Mouse (Mus musculus) embryonic stem cell, embryonic (primary cell): ENCODE data around the gene Ipo5.

Experiments used
- CTCF ChIA-PET, 4 experiments: fragments of 300-600 bp in 2 of 4; fragments of 350-600 bp in 2 of 4; sonication (Branson Sonifier 250); formaldehyde crosslinking; loops; one replicate each; lab custom pipeline; 2022; ENCODE audit warnings: inconsistent platforms in 2 of 4; lab: Charles Lee
- POLR2A ChIA-PET, 4 experiments: fragments of 300-600 bp in 2 of 4; fragments of 350-600 bp in 2 of 4; sonication (Branson Sonifier 250); formaldehyde crosslinking; loops; one replicate each; lab custom pipeline; 2022; ENCODE audit warnings: antibody characterized with exemption in 4 of 4, inconsistent platforms in 1 of 4; lab: Charles Lee

Ipo5 gene

GRCm38 (mm10) chr14:120950068-120950467, 39.0 kb downstream of the Ipo5 start:
- ChIA-PET POLR2A (interaction anchor here in 2 of 4 experiments (0.5 to 22.1 kb wide), 11 partner anchors 11 to 916 kb away, joined by 3 to 295 read pairs (median 3); partner anchors contain the start of gene Ipo5 (in 1 of the 2)), CTCF (interaction anchor here (0.5 to 3.3 kb wide), 34 partner anchors 8 to 956 kb away, joined by 3 to 13 read pairs (median 3); no protein-coding TSS in a partner anchor)

GRCm38 (mm10) chr14:120952434-120952833, 41.4 kb downstream of the Ipo5 start:
- CTCF ChIA-PET = interaction anchor here in 3 of 4 experiments (0.5 to 1.5 kb wide), 5 partner anchors 13 to 498 kb away, joined by 3 to 5 read pairs (median 3); no protein-coding TSS in a partner anchor
- POLR2A ChIA-PET = interaction anchor here in 2 of 4 experiments (1.1 to 1.6 kb wide), 3 partner anchors 10 to 42 kb away, joined by 3 to 4 read pairs (median 4); partner anchors contain the start of gene Ipo5 (in 1 of the 2)

- ChIA-PET POLR2A (interaction anchor here (0.7 to 1.5 kb wide), 4 partner anchors 10 to 129 kb away, joined by 3 to 8 read pairs (median 3); no protein-coding TSS in a partner anchor), CTCF (interaction anchor here in 3 of 4 experiments (0.7 to 2.2 kb wide), 7 partner anchors 10 to 169 kb away, joined by 3 to 9 read pairs (median 4); no protein-coding TSS in a partner anchor)
Observed at GRCm38 (mm10) chr14:120960551-120960950, 49.5 kb downstream of the Ipo5 start.

- POLR2A ChIA-PET = interaction anchor here in 3 of 4 experiments (0.6 to 1.5 kb wide), 5 partner anchors 11 to 67 kb away, joined by 3 to 13 read pairs (median 3); no protein-coding TSS in a partner anchor
- CTCF ChIA-PET = interaction anchor here in 3 of 4 experiments (0.7 to 2.2 kb wide), 7 partner anchors 9 to 299 kb away, joined by 3 to 9 read pairs (median 4); no protein-coding TSS in a partner anchor
Observed at GRCm38 (mm10) chr14:120960991-120961390, 50.0 kb downstream of the Ipo5 start.

- ChIA-PET CTCF (interaction anchor here in 2 of 4 experiments (1.4 to 8.1 kb wide), 4 partner anchors 18 to 489 kb away, joined by 4 to 77 read pairs (median 8); no protein-coding TSS in a partner anchor), POLR2A (interaction anchor here in 1 of 4 experiments (1.1 kb wide), 1 partner anchor 135 kb away, joined by 3 read pairs; no protein-coding TSS in a partner anchor)
Observed at GRCm38 (mm10) chr14:120967072-120967471, 56.0 kb downstream of the Ipo5 start.

GRCm38 (mm10) chr14:120968723-120969122, 57.7 kb downstream of the Ipo5 start:
- POLR2A ChIA-PET = no interaction called here
- CTCF ChIA-PET = interaction anchor here (0.6 to 8.1 kb wide), 4 partner anchors 20 to 137 kb away, joined by 3 to 77 read pairs (median 5); no protein-coding TSS in a partner anchor

- CTCF ChIA-PET = interaction anchor here in 2 of 4 experiments (1.6 to 8.1 kb wide), 3 partner anchors 16 to 137 kb away, joined by 4 to 77 read pairs (median 12); no protein-coding TSS in a partner anchor
- POLR2A ChIA-PET = interaction anchor here in 1 of 4 experiments (1.2 kb wide), 1 partner anchor 138 kb away, joined by 4 read pairs; no protein-coding TSS in a partner anchor
Observed at GRCm38 (mm10) chr14:120969673-120970072, 58.6 kb downstream of the Ipo5 start.

GRCm38 (mm10) chr14:120970637-120971036, 59.6 kb downstream of the Ipo5 start:
- CTCF ChIA-PET = interaction anchor here (0.6 to 8.1 kb wide), 33 partner anchors 8 to 494 kb away, joined by 3 to 77 read pairs (median 5); partner anchors contain the start of gene Ipo5 (in 1 of the 4)
- POLR2A ChIA-PET = interaction anchor here in 3 of 4 experiments (0.6 to 1.2 kb wide), 9 partner anchors 9 to 1862 kb away, joined by 3 to 8 read pairs (median 5); no protein-coding TSS in a partner anchor

GRCm38 (mm10) chr14:120971313-120971712, 60.3 kb downstream of the Ipo5 start:
- CTCF ChIA-PET = interaction anchor here (0.6 to 8.1 kb wide), 24 partner anchors 9 to 573 kb away, joined by 3 to 77 read pairs (median 4); partner anchors contain the start of gene Ipo5 (in 1 of the 4)

GRCm38 (mm10) chr14:120979559-120979958, 68.5 kb downstream of the Ipo5 start:
- POLR2A ChIA-PET = no interaction called here
- CTCF ChIA-PET = interaction anchor here in 1 of 4 experiments (0.8 kb wide), 1 partner anchor 280 kb away, joined by 3 read pairs; no protein-coding TSS in a partner anchor

More at GRCm38 (mm10) chr14:120971313-120971712, 60.3 kb downstream of the Ipo5 start:
- POLR2A ChIA-PET = interaction anchor here in 2 of 4 experiments (0.6 to 1.2 kb wide), 5 partner anchors 59 to 1863 kb away, joined by 3 to 8 read pairs (median 7); no protein-coding TSS in a partner anchor

GRCm38 (mm10) chr14:120989126-120989525, 78.1 kb downstream of the Ipo5 start:
- CTCF ChIA-PET = no interaction called here
- POLR2A ChIA-PET = no interaction called here
